Mouse (Mus musculus) kidney, postnatal 36 days (tissue): ENCODE results near the gene Tatdn3.
A peak's percentile ranks its signal among the peaks of the same experiment; 100 is the strongest.
"Not testable (repeated sequence)": the region's sequence is repeated elsewhere in the genome, so short reads cannot be mapped to it uniquely, and the experiment has no call there.

Experiments used
- DNase-seq, 2 experiments: peaks; one replicate each; pipeline ENCODE4 v3.0.0; 2021 to 2022; ENCODE audit warnings: mixed read lengths in 2 of 2

Tatdn3 gene

DNA sequence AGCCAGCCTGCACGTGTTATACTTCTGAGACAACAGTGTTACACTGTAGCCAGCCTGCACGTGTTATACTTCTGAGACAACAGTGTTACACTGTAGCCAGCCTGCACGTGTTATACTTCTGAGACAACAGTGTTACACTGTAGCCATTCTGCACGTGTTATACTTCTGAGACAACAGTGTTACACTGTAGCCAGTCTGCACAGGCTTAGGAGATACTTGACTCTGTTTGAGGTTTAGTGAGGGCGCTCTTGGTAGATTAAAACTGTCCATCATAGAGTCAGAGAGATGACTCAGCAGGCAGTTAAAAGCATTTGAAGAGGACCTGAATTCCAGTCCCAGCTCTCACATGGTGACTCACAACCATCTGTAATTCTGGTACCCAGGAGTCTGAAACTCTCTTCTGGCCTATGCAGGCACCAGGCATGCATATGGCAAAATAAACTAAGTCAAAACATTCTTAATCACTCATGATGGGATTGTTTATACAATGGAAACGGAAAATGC, 31.8 kb downstream of the Tatdn3 start:
- not testable (repeated sequence) for DNase-seq

DNA sequence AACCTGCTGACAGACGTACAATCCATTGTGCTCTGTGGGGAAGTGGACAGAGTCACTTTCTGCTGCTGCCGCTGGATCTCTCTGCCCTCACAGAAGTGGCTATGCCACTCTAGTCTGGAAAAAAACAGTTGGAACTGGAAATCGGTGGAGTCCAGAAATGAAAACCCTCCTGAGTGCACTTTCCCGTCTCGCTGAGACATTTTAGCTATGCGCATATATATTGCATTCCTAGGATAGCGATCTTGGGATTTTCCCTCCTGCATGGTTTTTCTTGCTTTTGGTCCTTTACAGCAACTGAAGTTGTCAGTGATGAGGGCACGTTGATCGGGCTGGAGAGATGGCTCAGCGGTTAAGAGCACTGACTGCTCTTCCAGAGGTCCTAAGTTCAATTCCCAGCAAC, 32.5 kb downstream of the Tatdn3 start:
- peak; percentile 12 to 24 for DNase-seq

DNA sequence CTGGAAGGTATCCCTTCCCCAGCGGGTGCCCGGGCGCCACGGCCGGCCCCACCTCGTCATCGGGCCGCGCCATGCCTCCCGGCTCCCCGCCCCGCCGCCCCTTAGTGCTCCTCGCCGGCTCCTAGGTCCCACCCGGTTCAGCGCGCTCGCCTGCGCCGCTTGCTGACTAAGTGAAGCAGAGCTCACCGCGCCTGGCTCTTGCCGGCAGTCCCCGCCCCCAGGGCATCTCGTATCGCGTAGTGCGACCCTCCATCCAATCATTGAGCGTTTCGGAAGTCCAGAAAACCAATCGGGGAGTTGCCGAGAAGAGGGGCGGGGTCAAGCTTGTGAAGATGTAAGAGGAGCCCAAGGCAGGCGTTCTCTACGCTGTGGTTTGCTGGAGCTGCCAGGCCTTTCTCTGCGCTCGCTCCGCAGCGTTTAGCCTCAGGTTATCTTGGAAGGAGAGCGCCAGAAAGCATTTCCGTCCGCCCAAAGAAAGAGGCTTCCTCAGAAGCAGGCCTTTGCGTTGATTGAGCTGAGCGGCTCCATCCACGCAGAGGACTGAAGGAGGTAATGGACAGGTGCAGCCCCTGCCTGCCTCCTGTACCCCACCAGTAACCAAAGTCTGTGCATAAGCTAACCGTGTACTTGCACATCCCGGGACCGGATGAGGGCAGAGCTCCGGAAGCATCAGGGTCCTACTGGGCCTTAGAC, 36.6 kb downstream of the Tatdn3 start, which contains the start of gene Flvcr1:
Gene Flvcr1, minus strand, starts transcription at position 138 of the 693 bp plus-strand sequence.
- peak; percentile 99 for DNase-seq

DNA sequence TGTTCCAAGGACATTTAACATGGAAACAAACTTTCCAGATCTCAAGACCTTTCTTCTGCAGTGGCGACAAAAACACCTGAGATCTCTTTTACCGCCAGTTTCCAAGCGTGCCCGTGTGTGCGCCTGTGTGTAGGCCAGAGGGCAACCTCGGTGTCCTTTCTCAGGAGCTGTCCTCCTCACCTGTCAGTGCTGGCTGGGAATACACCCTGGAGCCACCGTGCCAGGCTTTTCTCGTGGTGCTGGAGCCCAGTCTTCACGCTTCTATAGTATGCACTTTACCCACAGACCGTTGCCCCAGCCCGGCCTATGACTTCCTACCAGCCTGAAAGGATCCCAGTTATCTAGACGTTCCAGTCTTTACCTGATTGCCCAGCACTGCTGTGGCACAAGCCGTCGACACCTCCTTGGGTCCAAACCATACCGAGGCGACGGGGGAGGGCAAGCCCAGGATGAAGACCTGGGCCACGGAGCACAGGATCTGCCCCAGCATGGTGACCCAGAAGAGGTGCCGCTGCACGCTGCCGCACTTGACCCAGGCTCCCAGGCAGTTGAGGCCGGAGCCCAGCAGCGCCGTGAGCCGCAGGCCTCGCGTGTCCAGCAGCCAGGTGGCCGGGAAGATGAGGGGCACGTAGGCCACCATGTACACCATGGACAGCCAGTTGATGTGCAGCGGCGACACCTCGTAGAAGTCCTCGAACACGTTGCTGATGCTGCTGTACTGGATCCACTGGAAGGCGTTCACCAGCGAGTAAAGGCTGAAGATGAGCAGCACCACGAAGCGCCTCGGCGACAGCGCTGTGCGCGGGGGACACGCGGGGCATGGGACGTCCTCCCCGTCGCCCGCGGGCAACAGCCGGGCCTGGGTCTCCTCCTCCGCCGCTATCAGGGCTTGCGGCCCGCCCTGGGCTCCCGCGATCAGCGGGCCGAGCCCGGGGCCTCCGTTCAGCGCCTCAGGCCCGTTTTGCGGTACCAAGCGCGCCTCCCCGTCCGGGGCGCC, 37.4 kb downstream of the Tatdn3 start:
- peak in 1 of 2 experiments; percentile 34 for DNase-seq

DNA sequence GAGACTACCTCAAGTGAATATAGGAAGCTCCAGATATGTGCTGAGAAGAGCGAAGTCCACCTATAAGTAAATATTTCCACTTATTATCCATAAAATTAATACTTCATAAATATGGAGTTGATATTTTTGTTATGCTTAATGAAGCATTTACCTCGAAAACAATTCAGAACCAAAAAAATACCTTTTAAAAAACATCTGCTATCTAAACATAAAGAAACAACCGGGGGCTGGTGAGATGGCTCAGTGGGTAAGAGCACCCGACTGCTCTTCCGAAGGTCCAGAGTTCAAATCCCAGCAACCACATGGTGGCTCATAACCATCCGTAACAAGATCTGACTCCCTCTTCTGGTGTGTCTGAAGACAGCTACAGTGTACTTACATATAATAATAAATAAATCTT, 38.9 kb downstream of the Tatdn3 start:
- not testable (repeated sequence) for DNase-seq

DNA sequence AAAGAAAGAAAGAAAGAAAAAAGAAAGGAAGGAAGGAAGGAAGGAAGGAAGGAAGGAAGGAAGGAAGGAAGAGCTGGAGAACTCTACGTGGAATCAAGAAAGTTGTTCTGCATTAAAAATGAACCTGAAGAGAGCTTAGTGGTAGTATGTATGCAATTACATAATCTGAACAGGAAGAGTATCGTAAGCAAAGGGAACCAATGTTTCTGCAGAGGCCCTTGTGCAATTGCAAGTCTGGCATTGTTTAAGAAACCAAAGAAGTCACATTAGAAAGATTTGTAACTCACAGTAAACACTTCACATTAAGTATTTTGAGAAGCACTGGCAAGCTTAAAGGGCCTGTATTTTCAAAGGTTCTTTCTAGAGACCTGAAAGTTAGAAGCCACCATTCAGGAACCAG, 39.6 kb downstream of the Tatdn3 start:
- no peak for DNase-seq

DNA sequence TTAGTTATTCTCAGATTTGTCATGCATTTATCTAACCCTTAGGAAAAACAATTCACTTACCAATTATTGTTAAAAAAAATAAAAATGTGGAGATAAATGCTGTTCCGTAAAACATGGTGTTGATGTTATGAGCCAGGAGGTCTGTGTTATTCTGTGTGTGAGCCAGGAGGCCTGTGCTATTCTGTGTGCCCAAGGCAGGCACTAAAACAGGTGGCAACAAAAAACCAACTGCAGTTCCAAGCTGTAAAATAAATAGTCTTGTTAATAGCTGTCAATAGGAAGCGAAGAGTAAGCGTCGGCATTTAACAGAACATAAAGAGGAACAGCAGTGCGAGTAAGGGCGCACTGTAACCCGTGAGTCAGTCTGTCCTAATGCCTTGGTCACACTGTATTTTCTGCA, 41.7 kb downstream of the Tatdn3 start:
- DNase-seq = no peak

DNA sequence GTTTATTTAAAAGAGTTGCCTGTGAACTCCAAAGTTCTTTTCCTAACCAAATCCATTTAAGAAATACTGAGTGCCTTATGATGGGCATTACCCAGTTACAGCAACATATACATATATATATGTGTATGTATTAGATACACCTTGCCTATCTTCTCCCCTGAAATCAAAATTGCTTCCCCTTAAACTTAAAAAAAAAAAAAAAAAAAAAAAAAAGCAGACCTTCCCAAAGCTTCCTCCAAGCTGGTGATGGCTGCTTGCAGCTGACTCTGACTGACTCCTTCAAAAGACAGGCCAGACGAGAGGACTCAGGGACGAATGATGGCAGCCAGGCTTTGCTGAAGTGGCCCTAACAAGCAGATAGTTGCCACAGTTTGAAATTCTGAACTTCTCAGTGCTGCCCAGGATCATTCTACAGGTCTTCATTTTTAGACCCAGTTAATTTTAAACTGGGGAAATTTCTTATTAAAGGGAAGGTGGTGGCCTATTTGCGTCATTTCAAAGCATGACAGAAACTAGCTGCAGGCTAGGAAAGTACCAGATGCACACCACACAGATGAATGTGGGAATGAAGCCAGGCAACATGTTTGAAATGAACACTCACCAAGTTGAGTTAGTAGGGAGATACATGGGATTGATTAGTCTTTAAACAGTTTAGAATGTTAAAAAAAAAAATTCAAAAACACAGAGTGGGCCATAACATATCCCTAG, 42.4 kb downstream of the Tatdn3 start:
- DNase-seq = peak in 1 of 2 experiments; percentile 51

DNA sequence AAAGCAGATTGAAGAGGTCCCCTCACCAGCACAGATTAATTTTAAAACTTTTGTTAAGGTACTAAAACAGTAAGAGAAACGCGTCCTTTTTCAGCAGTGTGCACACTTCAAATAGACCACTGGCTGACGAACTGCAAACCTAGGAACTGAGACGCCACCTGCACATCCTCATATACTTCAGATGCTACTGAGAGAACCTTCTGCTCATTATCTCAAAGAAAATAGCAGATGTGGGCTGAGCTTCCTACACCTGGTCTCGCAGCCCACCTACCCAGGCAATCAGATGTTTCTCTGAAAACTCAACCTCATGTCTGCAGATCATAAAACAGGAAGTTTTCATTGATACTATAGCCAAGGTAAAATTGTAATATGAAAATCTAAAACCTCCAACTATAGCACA, 42.9 kb downstream of the Tatdn3 start:
- no peak for DNase-seq

DNA sequence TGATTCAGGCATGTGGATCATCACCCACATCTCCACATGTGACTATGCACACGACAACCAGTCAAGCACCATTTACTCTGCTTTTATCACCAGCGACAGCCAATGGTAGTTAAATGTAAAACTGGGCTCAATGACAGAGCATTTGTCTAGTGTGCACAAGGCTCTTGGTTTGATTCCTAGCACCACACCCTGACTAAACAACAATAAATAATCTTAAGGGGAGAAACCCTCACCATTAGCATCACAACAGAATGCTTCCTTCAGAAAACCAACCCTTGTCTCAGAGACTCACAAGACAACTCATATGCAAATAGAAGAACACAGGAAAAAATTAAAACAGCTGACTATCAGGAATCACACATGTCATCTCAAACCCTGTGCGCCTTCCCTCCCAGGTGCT, 48.5 kb downstream of the Tatdn3 start:
- DNase-seq = no peak

DNA sequence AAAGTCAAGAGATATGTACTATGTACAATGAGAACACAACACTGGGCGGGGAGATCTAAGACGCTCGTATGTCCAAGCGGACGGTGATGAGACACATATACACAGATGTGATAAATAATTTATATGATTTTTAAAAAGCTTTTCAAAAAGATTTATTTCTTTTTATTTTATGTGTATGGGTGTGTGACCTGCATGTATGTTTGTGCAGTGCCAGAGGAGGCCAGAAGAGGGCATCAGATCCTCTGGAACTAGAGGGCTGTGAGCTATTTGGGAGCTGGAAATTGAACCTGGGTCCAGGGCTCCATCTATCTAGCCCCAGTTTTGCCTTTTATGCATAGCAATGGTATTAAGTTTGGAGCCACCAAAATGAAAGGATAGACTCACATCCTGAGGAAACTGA, 54.0 kb downstream of the Tatdn3 start:
- peak in 1 of 2 experiments; percentile 51 for DNase-seq

DNA sequence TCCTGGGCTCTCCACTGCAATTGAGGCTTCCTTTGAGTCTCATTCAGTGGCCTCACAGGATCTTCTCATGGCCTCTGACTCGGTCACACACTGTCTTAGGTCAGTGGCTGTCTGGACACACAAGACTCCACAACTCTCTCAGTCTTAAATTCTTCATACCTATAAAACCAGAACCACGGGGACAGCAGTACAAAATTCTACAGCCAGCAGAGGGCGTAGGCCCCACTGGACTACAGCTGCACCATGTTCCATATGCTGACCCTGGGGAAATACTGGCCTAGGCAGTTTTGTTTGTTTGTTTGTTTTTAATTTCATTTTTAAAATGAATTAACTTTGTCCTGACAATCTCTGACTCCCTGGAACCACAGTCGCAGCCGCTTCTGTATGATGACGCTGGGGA, 60.5 kb downstream of the Tatdn3 start:
- peak; percentile 31 to 60 for DNase-seq

DNA sequence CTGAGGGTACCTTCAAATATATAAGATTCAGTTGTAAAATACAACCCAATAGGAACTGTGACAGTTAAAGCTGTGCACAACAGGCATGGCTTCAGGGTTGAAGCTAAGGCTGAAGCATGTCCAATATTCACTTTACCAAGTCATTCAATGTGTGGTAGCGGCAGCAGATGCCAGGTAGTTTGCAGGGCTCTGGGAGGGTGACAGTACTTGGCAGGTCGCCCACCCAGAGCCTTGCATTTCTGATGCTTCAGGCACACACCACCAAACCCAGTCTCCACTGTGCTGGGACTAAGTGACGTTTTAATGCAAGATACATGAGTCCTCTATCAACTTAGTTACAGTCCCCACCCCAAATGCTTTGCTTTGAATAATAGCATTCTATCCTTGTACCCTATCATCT, 62.0 kb downstream of the Tatdn3 start:
- peak in 1 of 2 experiments; percentile 14 for DNase-seq

DNA sequence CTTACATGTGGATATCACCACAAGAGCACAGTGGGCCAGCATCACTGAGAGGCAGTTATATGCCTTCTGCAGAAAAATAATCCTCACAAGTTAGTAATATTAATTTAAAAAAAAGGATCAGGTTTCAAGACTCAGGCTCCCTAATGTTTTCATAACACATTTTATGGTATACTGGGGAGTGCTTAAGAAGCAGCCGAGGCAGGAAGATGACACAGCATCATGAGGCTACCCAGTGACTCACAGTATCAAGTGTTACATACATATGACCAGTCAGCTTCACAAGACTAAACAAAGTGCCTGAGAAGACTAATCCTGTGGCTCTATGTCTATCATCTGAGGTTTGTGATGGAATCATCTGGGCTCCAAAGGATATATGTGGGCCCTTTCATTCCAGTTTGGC, 64.7 kb downstream of the Tatdn3 start:
- DNase-seq = no peak

DNA sequence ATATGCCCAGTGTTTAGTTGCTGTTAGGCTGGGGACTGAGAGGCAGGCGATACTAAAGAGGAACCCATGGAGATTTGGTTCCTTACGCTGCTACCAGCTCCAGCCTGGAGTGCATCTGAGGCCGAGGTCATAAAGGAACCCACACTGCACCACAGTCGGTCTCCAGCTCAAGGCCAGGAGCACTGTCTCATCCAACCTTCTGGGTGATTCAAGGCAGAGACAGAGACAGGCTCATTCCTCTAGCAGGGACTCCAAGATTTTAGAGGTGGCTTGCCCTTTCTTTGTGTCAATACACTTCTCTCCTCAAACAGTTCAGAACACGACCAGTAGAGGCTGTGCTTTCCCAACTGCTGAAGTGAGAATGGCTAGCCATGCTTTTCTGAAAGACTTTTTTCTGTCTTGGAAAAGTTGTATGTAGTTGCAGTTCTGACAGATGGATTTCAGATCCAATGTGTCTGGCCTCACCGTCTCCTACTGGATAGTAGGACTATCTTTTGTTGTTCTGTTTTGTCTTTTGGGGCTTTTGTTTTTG, 66.3 kb downstream of the Tatdn3 start:
- DNase-seq = peak in 1 of 2 experiments; percentile 25
